Mouse (Mus musculus) heart, embryonic 16.5 days (tissue): Measurements from ENCODE around the gene Rnf222. TPM values are rescaled to one million over a fixed set of nuclear protein-coding genes. Genes with fewer than 3 reads are reported as not detected.

Source experiments
- ATAC-seq: fragments of 200-750 bp; cut with Nextera tagmentation; replicated peaks from 2 replicates; pipeline ENCODE4 v1.8.0; 2017; ENCODE audit warnings: moderate number of reproducible peaks; ENCODE audit not compliant: insufficient read depth, low FRiP score; ENCODE audit errors: extremely low read depth
- H3K27ac ChIP-seq: fragments of 300-500 bp; sonication (generic); 2 replicates; pipeline ENCODE4 v1.5.1; 2014; ENCODE audit warnings: mild to moderate bottlenecking, low read length, control low read depth, moderate library complexity
- H3K27me3 ChIP-seq: fragments of 300-500 bp; sonication (generic); 2 replicates; pipeline ENCODE4 v1.6.1; 2014; ENCODE audit warnings: low read length, mixed read lengths; ENCODE audit not compliant: control insufficient read depth, insufficient read depth
- H3K36me3 ChIP-seq: fragments of 300-500 bp; sonication (generic); 2 replicates; pipeline ENCODE4 v1.6.1; 2014; ENCODE audit not compliant: control insufficient read depth, insufficient read depth
- H3K4me1 ChIP-seq: fragments of 300-500 bp; sonication (generic); 2 replicates; pipeline ENCODE4 v1.6.1; 2014; ENCODE audit warnings: low read length, mixed read lengths; ENCODE audit not compliant: control insufficient read depth, insufficient read depth
- H3K4me2 ChIP-seq: fragments of 300-500 bp; sonication (generic); 2 replicates; pipeline ENCODE4 v1.6.1; 2014; ENCODE audit warnings: low read depth, mild to moderate bottlenecking, control low read depth, low read length
- H3K4me3 ChIP-seq: fragments of 300-500 bp; sonication (generic); 2 replicates; pipeline ENCODE4 v1.5.1; 2014; ENCODE audit warnings: mild to moderate bottlenecking, control low read depth, low read length
- H3K9ac ChIP-seq: fragments of 300-500 bp; sonication (generic); 2 replicates; pipeline ENCODE4 v1.6.1; 2014; ENCODE audit warnings: low read length, control low read depth
- H3K9me3 ChIP-seq: fragments of 300-500 bp; sonication (generic); replicated peaks from 2 replicates; pipeline ENCODE4 v1.6.1; 2016; ENCODE audit warnings: low read length; ENCODE audit not compliant: control insufficient read depth
- WGBS: fragments of 180-500 bp; shearing (Covaris S2); extraction: QIAGEN DNeasy Blood & Tissue Kit; methylation state at CpG from one replicate; pipeline ENCODE4 v1.1.7; 2014; 5-methylcytosine and 5-hydroxymethylcytosine counted together
- polyA plus RNA-seq: library from polyadenylated mRNA; unstranded; fragments of >200 nt; fragmentation: Nextera tagmentation; extraction: Ambion mirVana; gene quantifications from 2 replicates; pipeline ENCODE4 v1.2.1, GENCODE M21; 2015

Gene Rnf222
- polyA plus RNA-seq: 0.09 and 0.13 TPM in 2 replicates

DNA sequence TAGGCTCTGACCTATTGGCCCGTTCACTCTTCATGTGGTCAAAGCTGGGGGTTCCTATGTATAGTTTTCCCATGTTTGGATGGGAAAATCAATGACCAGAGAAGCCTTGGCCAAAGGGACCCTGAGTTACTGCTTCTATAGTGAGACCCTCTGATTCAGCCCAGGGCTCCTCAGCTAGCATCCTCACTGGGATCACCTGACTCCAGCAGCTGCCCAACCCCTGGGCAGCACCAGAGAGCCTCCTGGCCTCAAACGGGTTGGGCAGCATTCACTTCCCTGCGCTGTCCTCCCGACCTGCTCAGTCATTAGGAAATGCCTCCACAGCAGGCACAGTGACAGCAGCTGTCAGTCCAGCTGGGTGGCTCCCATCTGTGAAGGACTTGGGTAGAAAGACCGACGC, at the start of gene Rnf222:
Gene Rnf222, plus strand, starts transcription at position 301 of the 400 bp plus-strand sequence.
- no peaks in the 10 kb centered on the region for H3K4me1 ChIP-seq
- WGBS: 28% methylated on average over 6 of the region's 6 CpGs
- no peaks in the 10 kb centered on the region for H3K27me3 ChIP-seq
- H3K4me2 ChIP-seq: no peak within 1 kb of the TSS
- ATAC-seq: no peak
- no peaks in the 10 kb centered on the region for H3K36me3 ChIP-seq
- no peaks in the 10 kb centered on the region for H3K9me3 ChIP-seq
- H3K4me3 ChIP-seq: no peak within 1 kb of the TSS
- no peak within 1 kb of the TSS for H3K9ac ChIP-seq
- H3K27ac ChIP-seq: no peak within 1 kb of the TSS

DNA sequence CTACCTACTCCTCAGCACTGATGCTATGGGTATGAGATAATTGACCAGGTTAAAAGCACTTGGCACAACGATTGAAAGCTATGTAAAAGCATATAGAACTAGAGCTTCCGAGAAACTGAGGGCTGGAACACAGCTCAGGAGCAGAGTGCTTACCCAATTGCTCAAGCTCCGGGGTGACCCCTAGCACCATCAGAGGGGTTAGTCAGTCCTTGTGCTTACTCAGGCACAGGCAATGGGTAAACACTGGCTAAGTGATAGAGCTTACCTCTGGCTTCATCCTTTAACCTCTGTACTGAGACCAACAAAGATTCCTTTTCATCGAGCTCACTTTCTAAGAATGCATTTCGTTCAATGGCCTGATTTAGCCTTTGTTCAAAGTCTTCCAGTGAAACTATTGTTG, 48.7 kb upstream of the Rnf222 start:
- no peak for ATAC-seq
- H3K36me3 ChIP-seq: peaks cover 46% of the 10 kb centered on the region
- H3K9ac ChIP-seq: no peak overlapping the region
- H3K9me3 ChIP-seq: no peaks in the 10 kb centered on the region
- 84% methylated on average over 5 of the region's 5 CpGs for WGBS
- no peak overlapping the region for H3K4me2 ChIP-seq
- no peaks in the 10 kb centered on the region for H3K27me3 ChIP-seq
- H3K4me1 ChIP-seq: no peaks in the 10 kb centered on the region
- H3K4me3 ChIP-seq: no peak overlapping the region
- no peak overlapping the region for H3K27ac ChIP-seq

DNA sequence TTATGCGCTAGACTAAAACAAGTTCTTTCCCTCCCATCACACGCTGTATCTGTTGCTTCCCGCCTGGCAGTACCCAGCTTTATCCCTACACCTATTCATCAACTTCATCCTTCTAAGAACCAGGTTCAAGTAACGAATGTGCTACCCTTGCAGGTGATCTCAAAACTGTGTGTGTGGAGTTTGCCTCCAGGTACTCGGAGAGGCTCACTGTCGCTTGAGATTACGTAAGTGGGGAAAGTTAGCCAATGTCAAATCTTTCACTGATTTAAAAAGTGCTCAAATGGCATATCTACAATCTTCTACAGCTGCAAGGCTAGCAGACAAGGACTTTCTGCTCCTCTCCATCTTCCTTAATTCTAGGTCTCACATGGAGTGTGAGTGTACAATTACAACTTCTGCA, 37.5 kb upstream of the Rnf222 start:
- Histone ChIP-seq H3K4me3 (peak overlapping the region; percentile 27), H3K27me3 (no peaks in the 10 kb centered on the region), H3K9me3 (no peaks in the 10 kb centered on the region), H3K36me3 (no peaks in the 10 kb centered on the region), H3K9ac (peak overlapping the region; percentile 6), H3K4me1 (peaks cover 28% of the 10 kb centered on the region), H3K4me2 (peak overlapping the region; percentile 88), H3K27ac (no peak overlapping the region)
- 77% methylated on average over 7 of the region's 7 CpGs for WGBS
- no peak for ATAC-seq

- Histone ChIP-seq H3K9me3 (no peaks in the 10 kb centered on the region), H3K27me3 (no peaks in the 10 kb centered on the region), H3K27ac (peak overlapping the region; percentile 97), H3K4me2 (peak overlapping the region; percentile 88), H3K4me3 (peak overlapping the region; percentile 84), H3K9ac (peak overlapping the region; percentile 93), H3K4me1 (peaks cover 24% of the 10 kb centered on the region), H3K36me3 (no peaks in the 10 kb centered on the region)
- 2% methylated on average over 13 of the region's 13 CpGs for WGBS
- no peak for ATAC-seq
Measured at GRCm38 (mm10) chr11:68851644-68852485, 36.5 kb upstream of the Rnf222 start.

DNA sequence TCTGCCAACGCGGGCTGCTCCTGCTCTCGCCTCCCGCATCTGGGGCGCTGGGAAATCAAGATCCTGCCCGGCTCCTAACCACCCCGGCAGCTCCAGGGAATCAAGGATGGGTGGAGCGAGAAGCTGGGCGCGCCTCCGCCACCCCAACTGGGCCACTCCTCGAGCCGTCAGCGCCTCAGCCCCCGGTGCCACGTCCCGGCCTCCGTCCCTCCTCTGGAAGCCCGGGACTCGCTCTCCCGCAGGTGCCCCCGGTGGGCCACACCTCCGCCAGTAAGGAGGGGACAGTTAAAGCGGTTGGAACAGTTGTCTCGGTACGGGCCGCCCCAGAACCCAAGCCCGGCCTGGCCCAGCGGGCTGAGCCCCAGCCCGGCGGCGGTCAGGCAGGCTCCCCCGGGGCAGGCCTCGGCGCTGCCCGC, 35.9 kb upstream of the Rnf222 start:
- Histone ChIP-seq H3K4me3 (peak overlapping the region; percentile 84), H3K4me2 (peak overlapping the region; percentile 88), H3K9me3 (no peaks in the 10 kb centered on the region), H3K36me3 (no peaks in the 10 kb centered on the region), H3K27ac (peak overlapping the region; percentile 97), H3K4me1 (peaks cover 21% of the 10 kb centered on the region), H3K9ac (peak overlapping the region; percentile 93), H3K27me3 (no peaks in the 10 kb centered on the region)
- 0% methylated on average over 35 of the region's 36 CpGs for WGBS
- ATAC-seq: peak; percentile 57

GRCm38 (mm10) chr11:68852932-68853409, 35.4 kb upstream of the Rnf222 start:
- no peaks in the 10 kb centered on the region for H3K36me3 ChIP-seq
- H3K9ac ChIP-seq: peak overlapping the region; percentile 93
- H3K4me3 ChIP-seq: peak overlapping the region; percentile 84
- H3K9me3 ChIP-seq: no peaks in the 10 kb centered on the region
- H3K27ac ChIP-seq: peak overlapping the region; percentile 97
- ATAC-seq: peak; percentile 98
- H3K4me1 ChIP-seq: peaks cover 18% of the 10 kb centered on the region
- WGBS: 0% methylated on average over 40 of the region's 42 CpGs
- peak overlapping the region; percentile 88 for H3K4me2 ChIP-seq
- H3K27me3 ChIP-seq: no peaks in the 10 kb centered on the region

DNA sequence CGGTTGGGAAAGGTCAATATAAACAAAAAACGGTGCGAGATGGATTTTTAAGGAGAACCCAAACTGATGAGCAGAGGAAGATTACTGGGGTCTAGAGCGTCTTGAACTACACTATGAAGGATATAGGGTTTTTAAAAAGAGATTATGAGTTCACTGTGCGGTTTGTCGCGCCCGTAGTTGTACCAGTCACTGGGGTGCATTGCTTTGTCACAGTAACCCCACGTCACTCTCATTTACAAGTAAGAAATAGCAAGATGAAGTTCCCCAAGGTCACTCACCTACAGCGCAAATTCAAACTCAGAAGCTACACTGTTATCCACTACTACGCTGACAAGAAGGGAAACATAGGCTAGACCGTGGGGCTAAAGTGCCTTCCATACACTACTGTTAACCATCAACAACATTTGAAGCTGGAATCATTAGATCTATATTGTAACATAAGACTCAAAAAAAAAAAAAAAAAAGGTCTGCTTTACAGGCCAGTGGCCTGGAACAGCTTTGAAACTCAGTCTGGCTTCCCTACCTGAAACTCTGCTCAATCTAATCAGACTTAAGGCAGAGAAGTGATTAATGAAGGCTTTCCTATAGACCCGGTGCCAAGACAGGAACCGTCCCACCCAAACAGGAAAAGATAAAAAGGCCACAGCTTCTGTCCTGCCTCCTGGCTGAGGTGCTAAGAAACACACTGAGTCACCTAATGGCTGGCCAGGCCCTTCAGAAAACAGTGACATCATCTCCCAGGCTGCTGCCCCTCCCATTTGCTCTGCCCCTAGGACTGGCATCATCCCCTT, 34.5 kb upstream of the Rnf222 start:
- Histone ChIP-seq H3K9me3 (no peaks in the 10 kb centered on the region), H3K9ac (peak overlapping the region; percentile 76), H3K27ac (peak overlapping the region; percentile 92), H3K4me3 (peak overlapping the region; percentile 56), H3K4me2 (peak overlapping the region; percentile 80), H3K36me3 (no peaks in the 10 kb centered on the region), H3K27me3 (no peaks in the 10 kb centered on the region), H3K4me1 (peaks cover 17% of the 10 kb centered on the region)
- no peak for ATAC-seq
- WGBS: 31% methylated on average over 14 of the region's 14 CpGs

- no peak overlapping the region for H3K9ac ChIP-seq
- H3K36me3 ChIP-seq: no peaks in the 10 kb centered on the region
- peaks cover 17% of the 10 kb centered on the region for H3K4me1 ChIP-seq
- no peaks in the 10 kb centered on the region for H3K9me3 ChIP-seq
- H3K27ac ChIP-seq: peak overlapping the region; percentile 53
- no peak overlapping the region for H3K4me2 ChIP-seq
- 78% methylated on average over 3 of the region's 3 CpGs for WGBS
- H3K4me3 ChIP-seq: no peak overlapping the region
- H3K27me3 ChIP-seq: no peaks in the 10 kb centered on the region
- no peak for ATAC-seq
Measured at GRCm38 (mm10) chr11:68854621-68855020, 33.7 kb upstream of the Rnf222 start.

DNA sequence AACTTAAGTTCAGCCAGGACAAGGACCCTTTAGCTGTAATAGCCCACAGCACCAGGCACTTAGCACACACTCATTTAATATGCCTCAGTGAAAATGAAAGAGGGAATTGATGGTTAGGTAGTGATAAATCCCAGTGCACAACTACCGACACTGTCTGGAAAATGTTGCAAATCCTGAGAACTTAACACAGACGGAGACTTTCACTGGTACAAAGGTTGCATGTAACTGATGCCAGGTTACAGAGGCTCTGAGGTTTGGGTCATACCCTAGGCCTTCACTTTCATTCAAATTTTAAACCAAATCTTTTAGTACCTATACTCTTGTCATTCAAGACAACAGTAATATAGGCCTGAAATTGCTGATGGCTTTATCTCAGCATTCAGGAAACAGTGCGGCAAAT, 31.0 kb upstream of the Rnf222 start:
- no peak overlapping the region for H3K9ac ChIP-seq
- H3K4me1 ChIP-seq: peaks cover 5% of the 10 kb centered on the region
- 78% methylated on average over 3 of the region's 3 CpGs for WGBS
- no peak for ATAC-seq
- no peaks in the 10 kb centered on the region for H3K36me3 ChIP-seq
- no peak overlapping the region for H3K27ac ChIP-seq
- no peaks in the 10 kb centered on the region for H3K27me3 ChIP-seq
- H3K9me3 ChIP-seq: no peaks in the 10 kb centered on the region
- H3K4me2 ChIP-seq: no peak overlapping the region
- H3K4me3 ChIP-seq: no peak overlapping the region
